Mouse (Mus musculus): Measurements from ENCODE around the gene Ly75. TPM values are rescaled to one million over a fixed set of nuclear protein-coding genes. Genes with fewer than 3 reads are reported as not detected.

Ly75 gene
- total and polyA plus RNA-seq, 3 experiments, result 1.1 to 2.2 TPM; not detected in 1

GRCm38 (mm10) chr2:60303796-60304195 lies 79.3 kb downstream of the Ly75 start:
- peaks cover 0 to 9% of the 10 kb centered on the region in 2 experiments; a peak in 2 of 4 replicates for H3K36me3 ChIP-seq (ENCODE audit: control insufficient read depth in 1 of 2, insufficient read depth in 2 of 2, low read length in 2 of 2)
- no peaks in the 10 kb centered on the region; a peak in 1 of 4 replicates for H3K4me1 ChIP-seq (ENCODE audit: control insufficient read depth in 1 of 2, insufficient read depth in 2 of 2, low read length in 2 of 2)
- TF ChIP-seq SIN3A (IDR thresholded peaks at IDR 0.05; ENCODE audit: low read length) (no peak), MAZ (IDR thresholded peaks at IDR 0.05; ENCODE audit: low read depth, low read length) (no peak)
- no peak overlapping the region for H3K27ac ChIP-seq (ENCODE audit: control insufficient read depth, low read depth, low read length)
- H3K4me3 ChIP-seq (ENCODE audit: control insufficient read depth in 1 of 2, insufficient read depth in 1 of 2, low read depth in 2 of 2, low read length in 2 of 2), result no peak overlapping the region
- DNase-seq (ENCODE audit: low read depth, low spot score), result no peak
- no peak overlapping the region for H3K9ac ChIP-seq (ENCODE audit: control insufficient read depth, low read depth, low read length, poor library complexity, severe bottlenecking)
- no peaks in the 10 kb centered on the region for H3K79me2 ChIP-seq (ENCODE audit: control insufficient read depth, insufficient read depth, low read length, poor library complexity)
- H3K27me3 ChIP-seq (ENCODE audit: control insufficient read depth in 1 of 2, insufficient read depth in 2 of 2, low read length in 2 of 2), result no peaks in the 10 kb centered on the region
- H3K9me3 ChIP-seq (replicated peaks; ENCODE audit: insufficient read depth, low read length), result no peaks in the 10 kb centered on the region

GRCm38 (mm10) chr2:60299323-60299722 lies 83.8 kb downstream of the Ly75 start:
- H3K36me3 ChIP-seq (ENCODE audit: control insufficient read depth in 1 of 2, insufficient read depth in 2 of 2, low read length in 2 of 2), result peaks cover 0 to 9% of the 10 kb centered on the region in 2 experiments; a peak in 2 of 4 replicates
- H3K27ac ChIP-seq (ENCODE audit: control insufficient read depth, low read depth, low read length), result no peak overlapping the region
- peak; percentile 38 for DNase-seq (ENCODE audit: low read depth, low spot score)
- H3K9ac ChIP-seq (ENCODE audit: control insufficient read depth, low read depth, low read length, poor library complexity, severe bottlenecking), result no peak overlapping the region
- TF ChIP-seq MXI1 (IDR thresholded peaks at IDR 0.05; ENCODE audit: low read depth, low read length), result no peak
- TF ChIP-seq CTCF (IDR thresholded peaks at IDR 0.05 in 2 of 3, conservative IDR thresholded peaks at IDR 0.05 in 1 of 3; ENCODE audit: control insufficient read depth in 1 of 3, insufficient read depth in 1 of 3, low read depth in 2 of 3, low read length in 3 of 3, poor library complexity in 1 of 3, severe bottlenecking in 1 of 3), result no peak
- no peak for TF ChIP-seq ZNF384 (IDR thresholded peaks at IDR 0.05; ENCODE audit: low read depth, low read length)
- TF ChIP-seq ZMIZ1 (IDR thresholded peaks at IDR 0.05; ENCODE audit: low read depth, low read length), result no peak
- peak; percentile 49; the same call in 1 of the 2 replicates for TF ChIP-seq GATA1 (IDR thresholded peaks at IDR 0.05; ENCODE audit: low read depth, low read length)
- peak; percentile 48 to 62; a peak in 2 of 4 replicates for TF ChIP-seq EP300 (IDR thresholded peaks at IDR 0.05; ENCODE audit: low read depth in 1 of 2, low read length in 2 of 2)
- no peak for TF ChIP-seq MYB (IDR thresholded peaks at IDR 0.05; ENCODE audit: low read depth, low read length)
- H3K79me2 ChIP-seq (ENCODE audit: control insufficient read depth, insufficient read depth, low read length, poor library complexity), result no peaks in the 10 kb centered on the region
- H3K4me3 ChIP-seq (ENCODE audit: control insufficient read depth in 1 of 2, insufficient read depth in 1 of 2, low read depth in 2 of 2, low read length in 2 of 2), result no peak overlapping the region
- H3K4me1 ChIP-seq (ENCODE audit: control insufficient read depth in 1 of 2, insufficient read depth in 2 of 2, low read length in 2 of 2), result peaks cover 0 to 4% of the 10 kb centered on the region in 2 experiments; a peak in 2 of 4 replicates
- H3K9me3 ChIP-seq (replicated peaks; ENCODE audit: insufficient read depth, low read length), result no peaks in the 10 kb centered on the region
- H3K27me3 ChIP-seq (ENCODE audit: control insufficient read depth in 1 of 2, insufficient read depth in 2 of 2, low read length in 2 of 2), result no peaks in the 10 kb centered on the region

GRCm38 (mm10) chr2:60298266-60298665 lies 84.8 kb downstream of the Ly75 start:
- H3K9me3 ChIP-seq (replicated peaks; ENCODE audit: insufficient read depth, low read length), result no peaks in the 10 kb centered on the region
- no peak overlapping the region for H3K9ac ChIP-seq (ENCODE audit: control insufficient read depth, low read depth, low read length, poor library complexity, severe bottlenecking)
- TF ChIP-seq SIN3A (IDR thresholded peaks at IDR 0.05; ENCODE audit: low read length), result no peak
- no peak for TF ChIP-seq GABPA (IDR thresholded peaks at IDR 0.05; ENCODE audit: low read depth, low read length)
- no peak for TF ChIP-seq UBTF (IDR thresholded peaks at IDR 0.05; ENCODE audit: borderline replicate concordance, insufficient read depth, low read depth, low read length)
- no peak for TF ChIP-seq ZNF384 (IDR thresholded peaks at IDR 0.05; ENCODE audit: low read depth, low read length)
- no peaks in the 10 kb centered on the region for H3K79me2 ChIP-seq (ENCODE audit: control insufficient read depth, insufficient read depth, low read length, poor library complexity)
- H3K27me3 ChIP-seq (ENCODE audit: control insufficient read depth in 1 of 2, insufficient read depth in 2 of 2, low read length in 2 of 2), result no peaks in the 10 kb centered on the region
- peak; percentile 67 for DNase-seq (ENCODE audit: low read depth, low spot score)
- no peak overlapping the region for H3K4me3 ChIP-seq (ENCODE audit: control insufficient read depth in 1 of 2, insufficient read depth in 1 of 2, low read depth in 2 of 2, low read length in 2 of 2)
- H3K27ac ChIP-seq (ENCODE audit: control insufficient read depth, low read depth, low read length), result no peak overlapping the region
- peaks cover 0 to 4% of the 10 kb centered on the region in 2 experiments; a peak in 2 of 4 replicates for H3K4me1 ChIP-seq (ENCODE audit: control insufficient read depth in 1 of 2, insufficient read depth in 2 of 2, low read length in 2 of 2)
- H3K36me3 ChIP-seq (ENCODE audit: control insufficient read depth in 1 of 2, insufficient read depth in 2 of 2, low read length in 2 of 2), result peaks cover 0 to 9% of the 10 kb centered on the region in 2 experiments; a peak in 2 of 4 replicates

Measured in MEL (cell line).